Mouse (Mus musculus): ENCODE data around the gene Gp1ba. TPM values are rescaled to one million over a fixed set of nuclear protein-coding genes. Genes with fewer than 3 reads are reported as not detected.

Gp1ba gene
- not detected for polyA plus RNA-seq (2015; fragmentation: Illumina TruSeq; extraction: RNeasy Lipid Tissue Mini Kit (QIAGEN cat#74804); ENCODE audit: insufficient read depth, low read depth, low replicate concordance)

GRCm38 (mm10) chr11:70638714-70639278, at the start of gene Gp1ba:
TSS of gene Gp1ba (plus strand) at chr11:70639122.

GRCm38 (mm10) chr11:70615516-70616093, 23.3 kb upstream of the Gp1ba start, which contains the start of gene 4930544D05Rik:
TSS of gene 4930544D05Rik (plus strand) at chr11:70615848.

GRCm38 (mm10) chr11:70619101-70619500, 19.8 kb upstream of the Gp1ba start, which contains the start of gene Chrne:
TSS of gene Chrne (minus strand) at chr11:70619216.

GRCm38 (mm10) chr11:70646691-70647650, 8.0 kb downstream of the Gp1ba start, which contains the start of the genes Rnf167 and Slc25a11:
TSS of gene Rnf167 (plus strand) at chr11:70647235.
TSS of gene Slc25a11 (minus strand) at chr11:70647479.

GRCm38 (mm10) chr11:70654198-70654922, 15.4 kb downstream of the Gp1ba start, which contains the start of gene Pfn1:
TSS of gene Pfn1 (minus strand) at chr11:70654644.

GRCm38 (mm10) chr11:70656964-70657363, 18.0 kb downstream of the Gp1ba start, which contains the start of gene Eno3:
TSS of gene Eno3 (plus strand) at chr11:70657202.

GRCm38 (mm10) chr11:70668771-70669505, 30.0 kb downstream of the Gp1ba start, which contains the start of gene Spag7:
TSS of gene Spag7 (minus strand) at chr11:70669416.

GRCm38 (mm10) chr11:70687601-70688199, 48.8 kb downstream of the Gp1ba start, which contains the start of gene Camta2:
TSS of gene Camta2 (minus strand) at chr11:70688105.

Other genes starting within 250 kb of the Gp1ba start
- gene Pelp1, start 229.1 kb upstream of the Gp1ba start, polyA plus RNA-seq (2015; fragmentation: Illumina TruSeq; extraction: RNeasy Lipid Tissue Mini Kit (QIAGEN cat#74804); ENCODE audit: insufficient read depth, low read depth, low replicate concordance) = 4.6 TPM
- 29.3 TPM for gene Arrb2, start 206.5 kb upstream of the Gp1ba start, polyA plus RNA-seq (2015; fragmentation: Illumina TruSeq; extraction: RNeasy Lipid Tissue Mini Kit (QIAGEN cat#74804); ENCODE audit: insufficient read depth, low read depth, low replicate concordance)
- 6.4 TPM for gene Med11, start 187.2 kb upstream of the Gp1ba start, polyA plus RNA-seq (2015; fragmentation: Illumina TruSeq; extraction: RNeasy Lipid Tissue Mini Kit (QIAGEN cat#74804); ENCODE audit: insufficient read depth, low read depth, low replicate concordance)
- 0.70 TPM for gene Zmynd15, start 179.7 kb upstream of the Gp1ba start, polyA plus RNA-seq (2015; fragmentation: Illumina TruSeq; extraction: RNeasy Lipid Tissue Mini Kit (QIAGEN cat#74804); ENCODE audit: insufficient read depth, low read depth, low replicate concordance)
- gene Cxcl16, start 179.1 kb upstream of the Gp1ba start, polyA plus RNA-seq (2015; fragmentation: Illumina TruSeq; extraction: RNeasy Lipid Tissue Mini Kit (QIAGEN cat#74804); ENCODE audit: insufficient read depth, low read depth, low replicate concordance) = 4.3 TPM
- gene Tm4sf5, start 133.9 kb upstream of the Gp1ba start, polyA plus RNA-seq (2015; fragmentation: Illumina TruSeq; extraction: RNeasy Lipid Tissue Mini Kit (QIAGEN cat#74804); ENCODE audit: insufficient read depth, low read depth, low replicate concordance) = 0.89 TPM
- gene Vmo1, start 124.5 kb upstream of the Gp1ba start, polyA plus RNA-seq (2015; fragmentation: Illumina TruSeq; extraction: RNeasy Lipid Tissue Mini Kit (QIAGEN cat#74804); ENCODE audit: insufficient read depth, low read depth, low replicate concordance) = not detected
- gene Gltpd2, start 119.9 kb upstream of the Gp1ba start, polyA plus RNA-seq (2015; fragmentation: Illumina TruSeq; extraction: RNeasy Lipid Tissue Mini Kit (QIAGEN cat#74804); ENCODE audit: insufficient read depth, low read depth, low replicate concordance) = not detected
- gene Psmb6, start 113.8 kb upstream of the Gp1ba start, polyA plus RNA-seq (2015; fragmentation: Illumina TruSeq; extraction: RNeasy Lipid Tissue Mini Kit (QIAGEN cat#74804); ENCODE audit: insufficient read depth, low read depth, low replicate concordance) = 69.1 TPM
- not detected for gene Gm40193, start 106.2 kb upstream of the Gp1ba start, polyA plus RNA-seq (2015; fragmentation: Illumina TruSeq; extraction: RNeasy Lipid Tissue Mini Kit (QIAGEN cat#74804); ENCODE audit: insufficient read depth, low read depth, low replicate concordance)
- gene Pld2, start 99.1 kb upstream of the Gp1ba start, polyA plus RNA-seq (2015; fragmentation: Illumina TruSeq; extraction: RNeasy Lipid Tissue Mini Kit (QIAGEN cat#74804); ENCODE audit: insufficient read depth, low read depth, low replicate concordance) = 6.0 TPM
- 17.6 TPM for gene Mink1, start 76.2 kb upstream of the Gp1ba start, polyA plus RNA-seq (2015; fragmentation: Illumina TruSeq; extraction: RNeasy Lipid Tissue Mini Kit (QIAGEN cat#74804); ENCODE audit: insufficient read depth, low read depth, low replicate concordance)
- not detected for gene 4930544D05Rik, start 23.3 kb upstream of the Gp1ba start, polyA plus RNA-seq (2015; fragmentation: Illumina TruSeq; extraction: RNeasy Lipid Tissue Mini Kit (QIAGEN cat#74804); ENCODE audit: insufficient read depth, low read depth, low replicate concordance)
- gene Chrne, start 19.9 kb upstream of the Gp1ba start, polyA plus RNA-seq (2015; fragmentation: Illumina TruSeq; extraction: RNeasy Lipid Tissue Mini Kit (QIAGEN cat#74804); ENCODE audit: insufficient read depth, low read depth, low replicate concordance) = not detected
- gene Rnf167, start 8.1 kb downstream of the Gp1ba start, polyA plus RNA-seq (2015; fragmentation: Illumina TruSeq; extraction: RNeasy Lipid Tissue Mini Kit (QIAGEN cat#74804); ENCODE audit: insufficient read depth, low read depth, low replicate concordance) = 37.6 TPM
- gene Slc25a11, start 8.4 kb downstream of the Gp1ba start, polyA plus RNA-seq (2015; fragmentation: Illumina TruSeq; extraction: RNeasy Lipid Tissue Mini Kit (QIAGEN cat#74804); ENCODE audit: insufficient read depth, low read depth, low replicate concordance) = 17.3 TPM
- gene Pfn1, start 15.5 kb downstream of the Gp1ba start, polyA plus RNA-seq (2015; fragmentation: Illumina TruSeq; extraction: RNeasy Lipid Tissue Mini Kit (QIAGEN cat#74804); ENCODE audit: insufficient read depth, low read depth, low replicate concordance) = 118 TPM
- 16.0 TPM for gene Eno3, start 18.1 kb downstream of the Gp1ba start, polyA plus RNA-seq (2015; fragmentation: Illumina TruSeq; extraction: RNeasy Lipid Tissue Mini Kit (QIAGEN cat#74804); ENCODE audit: insufficient read depth, low read depth, low replicate concordance)
- 17.9 TPM for gene Spag7, start 30.3 kb downstream of the Gp1ba start, polyA plus RNA-seq (2015; fragmentation: Illumina TruSeq; extraction: RNeasy Lipid Tissue Mini Kit (QIAGEN cat#74804); ENCODE audit: insufficient read depth, low read depth, low replicate concordance)
- 9.5 TPM for gene Camta2, start 49.0 kb downstream of the Gp1ba start, polyA plus RNA-seq (2015; fragmentation: Illumina TruSeq; extraction: RNeasy Lipid Tissue Mini Kit (QIAGEN cat#74804); ENCODE audit: insufficient read depth, low read depth, low replicate concordance)
- gene Inca1, start 61.0 kb downstream of the Gp1ba start, polyA plus RNA-seq (2015; fragmentation: Illumina TruSeq; extraction: RNeasy Lipid Tissue Mini Kit (QIAGEN cat#74804); ENCODE audit: insufficient read depth, low read depth, low replicate concordance) = 2.5 TPM
- gene Kif1c, start 61.4 kb downstream of the Gp1ba start, polyA plus RNA-seq (2015; fragmentation: Illumina TruSeq; extraction: RNeasy Lipid Tissue Mini Kit (QIAGEN cat#74804); ENCODE audit: insufficient read depth, low read depth, low replicate concordance) = 13.3 TPM
- gene Zfp3, start 125.1 kb downstream of the Gp1ba start, polyA plus RNA-seq (2015; fragmentation: Illumina TruSeq; extraction: RNeasy Lipid Tissue Mini Kit (QIAGEN cat#74804); ENCODE audit: insufficient read depth, low read depth, low replicate concordance) = 1.4 TPM
- gene Scimp, start 173.5 kb downstream of the Gp1ba start, polyA plus RNA-seq (2015; fragmentation: Illumina TruSeq; extraction: RNeasy Lipid Tissue Mini Kit (QIAGEN cat#74804); ENCODE audit: insufficient read depth, low read depth, low replicate concordance) = not detected
- 5.0 TPM for gene Rabep1, start 205.7 kb downstream of the Gp1ba start, polyA plus RNA-seq (2015; fragmentation: Illumina TruSeq; extraction: RNeasy Lipid Tissue Mini Kit (QIAGEN cat#74804); ENCODE audit: insufficient read depth, low read depth, low replicate concordance)